Mouse (Mus musculus): ENCODE data around the gene Rnf185. TPM values are rescaled to one million over a fixed set of nuclear protein-coding genes. Genes with fewer than 3 reads are reported as not detected.

The Rnf185 gene
- polyA plus RNA-seq, 1 experiment from 2014 or later: 7.3 TPM

DNA sequence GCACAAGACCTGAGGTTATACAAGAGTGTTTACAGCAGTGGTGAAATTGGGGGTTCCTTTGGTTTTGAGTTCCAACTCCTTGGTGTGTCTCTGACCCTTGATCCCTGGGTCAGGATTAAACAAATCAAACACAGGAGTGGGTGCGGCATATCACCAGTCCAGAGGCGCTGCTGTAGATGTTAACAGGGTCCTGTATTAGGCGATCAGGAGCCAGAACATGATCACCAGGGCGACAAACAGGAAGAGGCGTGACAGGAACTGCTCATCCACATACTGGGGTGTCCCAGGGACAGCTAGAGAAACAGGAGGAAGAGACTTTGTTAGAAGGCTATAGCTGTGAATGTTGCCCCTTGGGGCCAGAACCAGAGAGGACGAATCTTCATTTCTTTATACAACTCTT is 34.4 kb downstream of the Rnf185 start:
- ATAC-seq (ENCODE audit: low read depth) (no peak), DNase-seq (no peak)
- no peaks in the 10 kb centered on the region for H3K27me3 ChIP-seq
- WGBS (ENCODE audit: insufficient replicate concordance): 42% methylated on average over 6 of the region's 6 CpGs
- no peak overlapping the region for H3K4me3 ChIP-seq (replicated peaks)
- peaks cover 24% of the 10 kb centered on the region for H3K36me3 ChIP-seq
- no peaks in the 10 kb centered on the region for H3K9me3 ChIP-seq (replicated peaks)
- H3K9ac ChIP-seq: no peak overlapping the region
- no peak overlapping the region for H3K4me2 ChIP-seq
- H3K4me1 ChIP-seq (replicated peaks): peaks cover 2% of the 10 kb centered on the region; the same call in 1 of the 2 replicates
- no peak overlapping the region for H3K27ac ChIP-seq

DNA sequence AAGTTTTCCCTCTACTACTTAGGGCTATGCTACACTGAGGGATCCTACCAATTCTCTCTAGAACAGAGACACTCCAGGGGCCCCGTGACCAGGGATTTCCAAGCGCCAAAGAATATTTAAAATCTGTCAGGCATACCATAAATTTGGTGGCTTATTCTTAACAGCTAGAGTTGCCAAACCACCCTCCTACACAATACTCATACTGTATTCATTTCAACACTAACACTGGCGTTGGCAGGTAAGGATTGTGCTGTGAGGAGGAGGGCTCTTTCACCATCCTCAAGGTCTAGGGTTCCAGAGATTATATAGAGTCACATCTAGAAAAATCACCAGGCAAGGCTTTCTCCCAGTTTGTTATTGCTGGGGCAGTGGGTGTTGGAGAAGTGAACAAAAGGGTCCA is 35.8 kb downstream of the Rnf185 start:
- Histone ChIP-seq H3K4me3 (replicated peaks) (no peak overlapping the region), H3K4me1 (replicated peaks) (peaks cover 2% of the 10 kb centered on the region; the same call in 1 of the 2 replicates), H3K4me2 (no peak overlapping the region), H3K9me3 (replicated peaks) (no peaks in the 10 kb centered on the region), H3K36me3 (peaks cover 24% of the 10 kb centered on the region), H3K27me3 (no peaks in the 10 kb centered on the region), H3K9ac (no peak overlapping the region), H3K27ac (no peak overlapping the region)
- no peak for ATAC-seq (ENCODE audit: low read depth)
- no peak for DNase-seq
- WGBS (ENCODE audit: insufficient replicate concordance): 79% methylated on average over 3 of the region's 3 CpGs

DNA sequence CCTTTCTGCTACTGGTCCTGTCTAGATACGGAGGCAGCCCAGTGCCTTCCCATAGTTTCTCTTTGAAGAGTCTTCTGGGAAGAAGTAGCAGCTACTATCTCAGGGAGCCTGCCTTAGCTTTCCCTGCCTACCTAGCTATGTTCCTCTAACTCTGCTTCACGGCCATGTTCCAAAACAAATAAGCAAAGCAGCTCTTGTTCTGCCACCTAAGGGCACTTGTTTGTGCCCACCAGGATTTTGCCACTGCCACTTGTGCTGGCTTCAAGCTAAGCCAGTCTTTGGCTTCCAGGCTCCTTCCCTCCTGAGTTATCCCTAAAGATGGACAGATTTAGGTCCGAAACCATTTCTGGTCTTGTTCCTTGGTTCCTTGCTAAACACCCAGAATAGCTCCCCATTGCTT is 40.1 kb downstream of the Rnf185 start:
- DNase-seq: no peak
- Histone ChIP-seq H3K4me3 (replicated peaks) (no peak overlapping the region), H3K36me3 (peaks cover 6% of the 10 kb centered on the region; the same call in 1 of the 2 replicates), H3K4me1 (replicated peaks) (peaks cover 20% of the 10 kb centered on the region), H3K9ac (no peak overlapping the region), H3K9me3 (replicated peaks) (no peaks in the 10 kb centered on the region), H3K27ac (no peak overlapping the region), H3K27me3 (no peaks in the 10 kb centered on the region), H3K4me2 (no peak overlapping the region)
- 59% methylated on average over 3 of the region's 3 CpGs for WGBS (ENCODE audit: insufficient replicate concordance)
- no peak for ATAC-seq (ENCODE audit: low read depth)

DNA sequence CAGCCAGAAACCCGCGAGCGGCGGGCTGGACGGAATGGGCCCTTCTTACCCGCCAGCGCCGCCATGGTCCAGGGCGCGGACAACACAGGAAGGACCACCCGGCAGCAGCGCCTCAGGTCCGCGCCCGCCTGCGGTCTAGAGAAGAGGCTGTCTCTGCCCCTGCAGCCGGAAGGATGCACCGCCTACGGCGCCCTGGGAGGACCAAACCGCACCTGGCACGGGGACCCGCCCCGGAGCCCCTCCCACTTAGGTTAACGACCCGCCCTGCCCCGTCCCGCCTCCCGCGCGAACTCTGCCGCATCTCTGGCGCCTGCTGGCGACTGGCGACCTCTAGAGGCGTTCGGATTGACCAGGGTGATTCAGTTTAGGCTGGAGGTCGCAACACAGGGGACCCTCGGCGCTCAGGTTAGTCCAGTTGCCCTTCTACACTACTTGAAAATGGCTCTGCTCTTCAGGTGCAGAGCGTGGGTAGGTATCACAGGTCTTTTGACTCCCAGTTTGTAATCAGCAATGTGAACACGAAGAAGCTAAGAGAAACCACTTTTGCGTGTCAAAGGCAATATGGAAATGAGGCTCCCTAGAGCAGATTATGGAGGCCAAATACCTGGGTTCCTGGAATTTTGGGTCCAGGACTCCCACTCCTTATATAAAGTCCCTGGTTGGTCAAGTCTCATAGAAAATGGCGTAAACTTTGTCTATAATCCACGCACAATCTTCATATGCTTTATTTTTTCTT is 43.0 kb downstream of the Rnf185 start, which contains the start of gene Limk2:
Limk2 (minus strand) TSS at position 193 of the 736 bp plus-strand sequence.
- peak within 1 kb of the TSS; percentile 94 for H3K4me2 ChIP-seq
- no peaks in the 10 kb centered on the region for H3K36me3 ChIP-seq
- 4% methylated on average over 44 of the region's 45 CpGs for WGBS (ENCODE audit: insufficient replicate concordance)
- H3K4me1 ChIP-seq (replicated peaks): peaks cover 41% of the 10 kb centered on the region
- peak within 1 kb of the TSS; percentile 74 for H3K27ac ChIP-seq
- peak; percentile 90 for DNase-seq
- ATAC-seq (ENCODE audit: low read depth): peak; percentile 98
- no peaks in the 10 kb centered on the region for H3K9me3 ChIP-seq (replicated peaks)
- H3K4me3 ChIP-seq (replicated peaks): peak within 1 kb of the TSS; percentile 78
- peak within 1 kb of the TSS; percentile 85 for H3K9ac ChIP-seq
- no peaks in the 10 kb centered on the region for H3K27me3 ChIP-seq

DNA sequence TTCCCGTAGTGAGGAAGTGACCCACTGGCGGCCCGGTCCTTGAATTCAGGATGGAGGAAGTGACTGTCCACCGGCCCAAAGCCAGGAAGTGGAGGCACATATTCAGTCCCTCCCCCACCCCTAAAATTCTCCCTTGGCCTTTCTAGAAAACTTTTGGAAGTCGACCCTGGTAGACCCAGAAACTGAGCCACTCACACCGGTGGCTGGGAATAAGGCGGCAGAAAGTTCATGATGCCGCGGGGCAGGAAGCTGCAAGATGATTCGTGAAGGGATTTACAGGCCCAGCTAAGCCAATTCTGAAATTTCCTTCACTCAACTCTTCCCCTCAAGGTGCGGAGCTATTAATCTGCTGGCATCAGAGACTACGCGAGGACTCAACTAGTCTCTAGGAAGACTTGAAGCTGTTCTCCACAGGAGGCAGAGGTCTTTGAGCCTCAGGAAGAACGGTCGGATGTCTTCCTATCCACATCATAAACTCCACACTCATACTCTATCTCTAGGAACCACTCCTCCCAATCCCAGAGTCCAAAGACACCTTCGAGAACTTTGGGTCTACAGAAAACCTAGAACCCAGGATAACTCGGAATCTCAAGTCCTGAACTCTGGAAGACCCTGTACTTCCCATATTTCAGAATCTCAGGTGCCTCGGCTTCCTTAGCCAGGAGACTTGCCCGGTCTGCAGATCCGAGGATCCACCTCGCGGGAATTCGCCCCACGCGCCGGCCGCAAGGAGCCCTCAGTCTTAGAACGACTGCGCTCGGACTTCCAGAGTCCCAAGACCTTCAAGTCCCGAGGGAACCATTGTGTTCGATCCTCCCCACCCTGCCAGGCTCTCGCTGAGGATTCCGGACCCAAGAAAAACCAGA is 43.8 kb downstream of the Rnf185 start:
- H3K9me3 ChIP-seq (replicated peaks): no peaks in the 10 kb centered on the region
- H3K9ac ChIP-seq: peak overlapping the region; percentile 85
- H3K27ac ChIP-seq: peak overlapping the region; percentile 74
- no peaks in the 10 kb centered on the region for H3K27me3 ChIP-seq
- H3K4me3 ChIP-seq (replicated peaks): peak overlapping the region; percentile 78
- no peaks in the 10 kb centered on the region for H3K36me3 ChIP-seq
- peak overlapping the region; percentile 94 for H3K4me2 ChIP-seq
- H3K4me1 ChIP-seq (replicated peaks): peaks cover 49% of the 10 kb centered on the region
- WGBS (ENCODE audit: insufficient replicate concordance): under 1% methylated on average over 34 of the region's 34 CpGs
- DNase-seq (no peak), ATAC-seq (ENCODE audit: low read depth) (no peak)

DNA sequence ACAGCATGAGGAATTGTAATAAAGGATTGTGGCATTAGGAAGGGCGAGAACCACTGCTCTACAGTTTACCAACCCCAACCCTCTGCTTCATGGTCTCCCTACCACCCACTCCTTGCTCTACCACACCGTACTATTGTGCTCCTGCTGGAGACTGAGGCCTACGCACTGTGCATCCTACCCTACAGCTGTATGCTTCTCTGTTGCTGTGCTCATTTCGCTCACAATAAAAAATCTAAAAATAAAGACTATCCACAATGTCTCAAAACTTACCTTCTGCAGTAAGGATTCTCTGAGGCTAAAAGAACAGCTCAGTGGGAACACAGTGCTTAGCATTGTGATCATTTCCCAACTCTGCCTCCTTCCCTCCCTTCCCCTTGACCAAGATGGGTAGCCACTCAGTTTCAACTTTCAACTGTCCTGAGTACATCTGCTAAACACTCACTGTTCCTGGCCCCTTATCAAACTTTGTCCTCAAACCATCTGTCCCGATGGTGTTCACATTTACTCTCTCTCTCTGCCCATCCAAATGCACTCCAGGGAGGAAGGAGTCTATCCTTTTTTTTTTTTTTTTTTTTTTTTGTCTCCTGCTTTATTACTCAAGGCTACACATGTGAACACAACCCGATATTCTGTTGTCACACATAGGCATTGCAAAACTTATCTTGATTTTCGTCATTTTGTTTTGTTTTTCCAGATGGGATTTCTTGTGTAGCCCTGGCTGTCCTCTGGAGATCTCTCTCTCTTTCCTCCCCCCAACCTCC is 47.7 kb downstream of the Rnf185 start:
- Histone ChIP-seq H3K4me2 (0 out of 2 replicates have a peak overlapping the region, but pooled peaks have one; percentile 8), H3K27ac (peak overlapping the region; percentile 87), H3K4me1 (replicated peaks) (peaks cover 65% of the 10 kb centered on the region), H3K9ac (0 out of 2 replicates have a peak overlapping the region, but pooled peaks have one; percentile 39), H3K4me3 (replicated peaks) (no peak overlapping the region), H3K9me3 (replicated peaks) (no peaks in the 10 kb centered on the region), H3K27me3 (no peaks in the 10 kb centered on the region), H3K36me3 (no peaks in the 10 kb centered on the region)
- ATAC-seq (ENCODE audit: low read depth): no peak
- 61% methylated on average over 7 of the region's 7 CpGs for WGBS (ENCODE audit: insufficient replicate concordance)
- no peak for DNase-seq

DNA sequence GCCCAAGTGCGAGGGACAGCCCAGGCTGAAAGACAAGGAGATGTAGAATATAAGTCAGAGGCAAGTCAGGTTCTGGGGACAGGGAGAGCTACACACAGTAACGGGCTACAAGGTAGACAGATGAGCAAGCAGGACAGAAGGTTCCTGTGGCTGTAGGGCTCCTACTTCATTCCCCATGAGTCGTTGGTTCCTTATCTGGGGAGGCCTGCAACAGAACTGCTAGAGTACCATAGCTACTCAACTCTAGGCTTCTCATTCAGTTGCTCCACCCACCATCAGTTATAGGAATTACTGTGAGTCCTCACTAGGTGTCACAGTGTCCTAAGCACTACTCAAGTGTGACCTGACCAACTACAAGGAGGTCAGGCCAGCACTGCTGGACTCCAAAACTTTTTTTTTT is 49.1 kb downstream of the Rnf185 start:
- Histone ChIP-seq H3K27me3 (no peaks in the 10 kb centered on the region), H3K9ac (peak overlapping the region; percentile 50), H3K4me3 (replicated peaks) (no peak overlapping the region), H3K9me3 (replicated peaks) (no peaks in the 10 kb centered on the region), H3K36me3 (no peaks in the 10 kb centered on the region), H3K4me2 (peak overlapping the region; percentile 47), H3K4me1 (replicated peaks) (peaks cover 54% of the 10 kb centered on the region), H3K27ac (peak overlapping the region; percentile 87)
- WGBS (ENCODE audit: insufficient replicate concordance): 21% methylated on average over 3 of the region's 3 CpGs
- ATAC-seq (ENCODE audit: low read depth) (peak; percentile 93), DNase-seq (peak; percentile 29)

DNA sequence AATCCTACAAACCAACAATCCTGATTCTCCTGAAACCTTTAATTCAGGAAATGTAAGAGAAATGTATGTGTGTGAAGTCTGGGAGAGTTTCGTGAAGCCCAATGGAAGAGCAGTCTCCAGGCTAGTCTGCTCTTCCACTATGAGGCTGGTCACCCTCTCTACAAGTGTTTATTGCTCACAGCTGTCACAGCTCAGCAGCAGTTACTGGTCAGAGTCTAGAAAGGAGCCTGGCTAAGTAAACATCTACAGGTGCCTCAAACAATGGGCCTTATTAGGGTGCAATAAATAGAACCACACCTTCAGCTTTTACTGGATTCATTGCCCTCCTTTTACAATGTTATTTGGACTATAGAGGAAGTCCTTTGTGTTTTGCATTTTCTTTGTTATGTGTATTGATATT is 53.8 kb downstream of the Rnf185 start:
- WGBS (ENCODE audit: insufficient replicate concordance): 74% methylated on average over 1 of the region's 1 CpGs
- no peak overlapping the region for H3K4me2 ChIP-seq
- ATAC-seq (ENCODE audit: low read depth): no peak

DNA sequence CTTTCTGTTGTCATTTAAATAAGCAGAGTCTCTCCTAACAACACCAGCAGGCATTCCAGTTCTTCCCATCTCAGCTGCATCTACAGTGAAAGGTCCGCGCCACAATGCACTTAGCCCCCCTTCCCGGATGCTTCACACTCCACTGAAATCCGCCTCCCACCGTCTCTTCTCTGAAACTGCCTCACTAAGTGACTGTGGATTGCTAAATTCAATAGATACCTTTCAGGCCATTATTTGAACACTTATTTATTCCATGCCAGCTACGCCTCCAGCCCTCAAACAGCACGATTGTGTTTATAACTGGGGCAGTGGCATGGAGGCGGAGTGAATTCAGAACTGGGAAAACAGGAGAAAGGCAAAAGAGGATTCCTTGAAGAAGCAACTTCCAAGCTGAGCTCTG is 55.6 kb downstream of the Rnf185 start:
- 77% methylated on average over 8 of the region's 8 CpGs for WGBS (ENCODE audit: insufficient replicate concordance)
- no peak overlapping the region for H3K27ac ChIP-seq
- H3K4me2 ChIP-seq: no peak overlapping the region
- DNase-seq (no peak), ATAC-seq (ENCODE audit: low read depth) (no peak)
- H3K4me3 ChIP-seq (replicated peaks): no peak overlapping the region
- H3K9me3 ChIP-seq (replicated peaks): no peaks in the 10 kb centered on the region
- H3K27me3 ChIP-seq: no peaks in the 10 kb centered on the region
- H3K4me1 ChIP-seq (replicated peaks): 0 out of 2 replicates have a peak, but pooled peaks cover 8% of the 10 kb centered on the region
- H3K36me3 ChIP-seq: 0 out of 2 replicates have a peak, but pooled peaks cover 4% of the 10 kb centered on the region
- H3K9ac ChIP-seq: no peak overlapping the region

More for the DNA sequence above, 53.8 kb downstream of the Rnf185 start:
- DNase-seq: no peak
- Histone ChIP-seq H3K27me3 (no peaks in the 10 kb centered on the region), H3K4me3 (replicated peaks) (no peak overlapping the region), H3K9me3 (replicated peaks) (no peaks in the 10 kb centered on the region), H3K9ac (no peak overlapping the region), H3K27ac (no peak overlapping the region), H3K4me1 (replicated peaks) (peaks cover 24% of the 10 kb centered on the region), H3K36me3 (0 out of 2 replicates have a peak, but pooled peaks cover 4% of the 10 kb centered on the region)

DNA sequence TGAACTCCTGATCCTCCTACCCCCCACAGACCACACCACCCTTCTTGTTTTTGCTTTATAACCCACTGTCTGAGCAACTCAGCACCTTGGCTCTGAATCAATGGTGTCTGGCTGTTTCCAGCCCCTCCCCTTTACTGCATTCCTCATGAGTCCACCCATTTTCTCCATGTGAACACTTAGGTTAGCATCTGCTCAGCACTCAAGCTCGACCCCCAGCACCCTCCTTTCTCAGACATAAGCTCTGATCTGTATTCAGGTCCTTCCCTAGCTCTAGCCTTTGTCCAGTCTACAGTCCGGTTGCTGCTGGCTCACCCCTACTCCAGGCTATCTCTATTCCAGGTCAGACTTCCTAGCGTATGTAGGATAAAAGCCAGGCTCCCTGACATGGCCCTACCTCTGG is 56.1 kb downstream of the Rnf185 start:
- 77% methylated on average over 3 of the region's 3 CpGs for WGBS (ENCODE audit: insufficient replicate concordance)
- Histone ChIP-seq H3K27me3 (no peaks in the 10 kb centered on the region), H3K27ac (no peak overlapping the region), H3K4me2 (no peak overlapping the region), H3K4me3 (replicated peaks) (no peak overlapping the region), H3K36me3 (0 out of 2 replicates have a peak, but pooled peaks cover 4% of the 10 kb centered on the region), H3K9me3 (replicated peaks) (no peaks in the 10 kb centered on the region), H3K9ac (no peak overlapping the region), H3K4me1 (replicated peaks) (0 out of 2 replicates have a peak, but pooled peaks cover 8% of the 10 kb centered on the region)
- ATAC-seq (ENCODE audit: low read depth): 0 out of 2 replicates have a peak, but pooled peaks have one; percentile 20
- no peak for DNase-seq
